Mouse (Mus musculus) MEL-GATA-1-ER (cell line): ENCODE measurements around the gene Sh3rf3.

Experiments used
- DNase-seq: peaks from one replicate; pipeline ENCODE4 v3.0.0-alpha.2; 2012; ENCODE audit warnings: low read depth; ENCODE audit errors: extremely low read depth

Gene Sh3rf3

DNA sequence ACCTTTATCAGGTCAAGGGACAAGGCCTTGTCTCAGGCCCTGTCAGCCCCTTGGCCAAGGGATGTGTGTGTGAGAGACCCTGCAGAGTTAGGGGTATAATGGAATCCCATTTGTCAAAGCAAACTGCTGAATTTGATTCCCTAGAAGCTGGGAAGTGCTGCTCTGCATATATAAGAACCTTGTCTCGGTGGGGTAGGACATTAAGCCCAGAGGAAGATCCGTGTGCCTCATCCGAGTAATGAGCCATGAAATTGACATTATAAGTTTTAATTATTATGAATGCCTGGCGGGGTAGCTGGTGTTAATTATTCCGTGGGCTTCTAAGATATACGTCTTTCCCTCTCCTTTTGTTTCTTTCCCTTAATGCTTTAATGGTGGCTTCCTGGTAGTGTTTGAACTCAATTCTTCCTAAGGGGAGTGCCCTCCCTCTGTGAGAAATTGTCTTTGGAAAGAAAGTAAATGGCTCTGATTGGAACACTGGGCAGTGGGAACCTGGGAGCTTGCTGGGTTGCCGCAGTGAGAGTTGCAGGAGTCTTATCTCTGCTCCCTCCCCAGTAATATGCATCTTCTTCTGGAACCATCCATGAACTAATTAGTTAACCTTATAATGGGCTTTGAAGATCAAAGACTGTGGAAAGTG is 166.3 kb downstream of the Sh3rf3 start:
- DNase-seq = no peak

- no peak for DNase-seq
These were observed 168.6 kb downstream of the Sh3rf3 start for GRCm38 (mm10) chr10:58981674-58982329.

- no peak for DNase-seq
These were observed 169.5 kb downstream of the Sh3rf3 start for GRCm38 (mm10) chr10:58982546-58983154.

GRCm38 (mm10) chr10:58991611-58992010 is 178.5 kb downstream of the Sh3rf3 start:
- DNase-seq = no peak

DNA sequence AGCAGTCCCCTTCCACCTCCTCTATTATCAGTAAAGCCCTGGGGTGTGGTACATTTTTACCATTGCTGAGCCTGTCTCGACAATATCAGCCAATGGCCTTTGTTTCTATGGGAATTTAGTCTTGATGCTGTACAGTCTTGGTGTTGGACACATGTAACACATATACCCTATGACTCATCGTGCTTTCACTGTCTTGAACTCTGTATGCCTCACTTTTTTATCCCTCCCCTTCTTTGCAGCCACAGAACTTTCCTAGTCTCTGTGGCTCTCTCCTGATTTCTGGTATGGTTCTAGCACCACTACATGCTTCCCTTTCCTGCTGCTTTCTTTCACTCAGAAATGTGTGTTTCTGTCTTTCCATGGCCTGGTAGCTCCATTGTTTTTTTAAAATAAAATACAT is 181.6 kb downstream of the Sh3rf3 start:
- DNase-seq = no peak

- no peak for DNase-seq
These were observed 182.0 kb downstream of the Sh3rf3 start for GRCm38 (mm10) chr10:58995132-58995531.

DNA sequence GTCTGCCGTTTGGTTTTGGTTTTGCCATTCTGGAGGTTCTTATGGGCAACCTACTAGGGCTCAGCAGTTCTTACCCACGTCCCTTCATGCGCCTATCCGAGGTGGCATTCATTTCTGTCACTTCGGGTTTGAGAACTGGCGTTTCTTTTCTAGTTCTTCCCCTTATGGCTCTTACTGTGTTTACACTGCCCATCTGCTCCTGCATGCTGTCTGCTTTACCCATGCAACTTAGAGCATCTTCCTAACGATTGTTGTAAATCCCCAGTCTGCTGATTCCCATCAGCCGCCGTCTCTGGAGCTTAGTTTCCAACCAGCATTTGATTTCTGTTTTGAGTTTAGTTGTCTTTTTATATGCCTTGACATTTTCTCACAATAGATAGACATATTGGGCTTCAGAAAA is 189.2 kb downstream of the Sh3rf3 start:
- DNase-seq = no peak

GRCm38 (mm10) chr10:59011415-59011814 is 198.3 kb downstream of the Sh3rf3 start:
- DNase-seq = no peak

DNA sequence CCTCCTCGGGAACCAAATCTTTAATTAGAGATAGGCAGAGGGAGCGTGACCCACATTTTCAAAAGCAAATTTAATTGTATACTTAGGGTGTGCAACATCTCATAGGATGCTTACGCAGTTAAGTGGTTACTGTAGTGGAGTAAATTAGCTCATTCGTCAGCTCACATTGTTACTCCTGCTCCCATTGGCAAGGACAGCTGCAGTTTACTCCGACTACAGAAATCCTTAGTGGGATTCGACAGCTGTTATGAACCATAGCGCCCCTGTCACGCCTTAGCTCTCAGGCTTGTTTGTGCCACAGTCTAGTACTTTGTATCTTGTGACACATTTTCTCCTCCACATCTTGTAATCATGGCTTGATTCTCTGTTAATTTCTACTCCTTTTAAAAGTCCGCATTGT is 200.5 kb downstream of the Sh3rf3 start:
- DNase-seq = no peak

GRCm38 (mm10) chr10:59019302-59019973 is 206.3 kb downstream of the Sh3rf3 start:
- no peak for DNase-seq

DNA sequence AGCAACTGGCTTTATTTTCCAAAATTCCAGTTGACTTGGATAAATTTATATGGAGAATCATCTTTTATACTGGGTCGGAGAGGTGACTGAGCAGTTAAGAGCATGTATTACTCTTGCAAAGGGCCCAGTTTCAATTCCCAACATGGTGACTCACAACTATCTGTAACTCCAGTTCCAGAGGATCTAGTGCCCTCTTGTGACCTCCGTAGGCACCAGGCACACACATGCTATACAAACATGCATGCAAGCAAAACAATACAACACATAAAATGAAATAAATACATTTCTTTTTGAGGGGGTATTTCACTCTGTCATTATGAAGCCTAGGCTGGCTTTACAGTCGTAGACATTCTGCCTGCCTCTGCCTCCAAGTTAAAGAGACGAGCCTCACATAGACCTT is 237.3 kb downstream of the Sh3rf3 start:
- no peak for DNase-seq

- no peak for DNase-seq
These were observed 243.1 kb downstream of the Sh3rf3 start for GRCm38 (mm10) chr10:59056294-59056693.

GRCm38 (mm10) chr10:59066804-59067203 is 253.6 kb downstream of the Sh3rf3 start:
- no peak for DNase-seq

GRCm38 (mm10) chr10:59072827-59073226 is 259.7 kb downstream of the Sh3rf3 start:
- DNase-seq = no peak

- DNase-seq = no peak
These were observed 263.5 kb downstream of the Sh3rf3 start for GRCm38 (mm10) chr10:59076681-59077080.

DNA sequence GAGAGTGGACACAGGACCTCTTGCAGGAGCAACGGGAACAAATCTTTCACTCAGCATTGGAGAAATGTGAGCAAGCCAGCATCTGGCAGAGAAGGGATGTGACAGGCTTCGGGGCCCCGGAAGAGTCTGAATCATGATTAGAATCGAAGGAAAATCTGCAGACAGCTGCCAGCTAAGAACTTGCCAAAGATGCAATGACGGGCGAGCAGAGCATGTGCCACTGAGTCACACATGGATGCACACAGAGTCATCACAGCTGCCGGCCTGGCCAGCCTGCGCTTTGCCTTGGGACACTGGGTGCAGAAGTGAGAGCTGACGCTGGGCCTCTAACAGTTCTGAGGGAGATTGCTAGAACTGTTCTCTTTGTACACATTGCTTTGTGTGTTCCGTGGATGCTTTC is 264.8 kb downstream of the Sh3rf3 start:
- DNase-seq = no peak

- no peak for DNase-seq
These were observed 272.4 kb downstream of the Sh3rf3 start for GRCm38 (mm10) chr10:59085604-59086003.

GRCm38 (mm10) chr10:59086578-59086977 is 273.4 kb downstream of the Sh3rf3 start:
- no peak for DNase-seq

GRCm38 (mm10) chr10:59089861-59090621 is 276.9 kb downstream of the Sh3rf3 start:
- DNase-seq = no peak

DNA sequence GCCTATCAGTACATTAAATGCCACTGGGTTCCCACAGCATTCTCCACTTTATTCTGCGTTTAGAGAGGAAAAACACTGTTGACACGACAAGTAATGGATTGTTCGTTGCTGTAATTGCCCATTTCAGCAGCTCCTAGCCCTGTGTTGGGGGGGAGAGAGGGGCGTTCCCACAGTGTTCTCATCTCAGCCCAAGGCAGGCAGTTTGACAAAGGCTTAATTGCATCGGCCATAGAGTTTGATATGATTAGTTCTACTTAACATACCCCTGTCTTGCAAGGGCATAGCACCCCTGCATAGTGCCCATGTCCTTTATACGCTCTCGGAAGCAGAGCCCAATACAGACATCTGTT is 277.4 kb downstream of the Sh3rf3 start:
- DNase-seq = no peak

DNA sequence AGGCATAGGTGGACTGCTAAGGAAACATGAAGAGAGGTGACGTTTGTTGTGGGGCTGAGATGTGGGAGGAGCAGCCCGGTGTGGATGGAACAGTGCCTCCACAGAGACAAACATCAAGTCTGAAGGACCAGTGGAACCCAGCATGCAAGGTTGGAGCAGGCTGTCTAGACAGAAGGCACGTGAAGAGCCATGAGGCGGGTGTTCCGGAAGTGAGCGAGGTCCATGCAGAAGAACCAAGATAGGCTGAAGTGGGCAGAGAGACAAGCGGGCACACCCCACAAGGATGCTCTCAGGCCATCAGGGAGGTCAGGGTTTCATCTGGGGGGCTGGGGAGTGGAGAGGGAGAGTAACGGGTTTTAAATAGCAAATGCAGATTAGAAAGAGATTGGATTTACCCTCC is 278.4 kb downstream of the Sh3rf3 start:
- DNase-seq = no peak

- DNase-seq = no peak
These were observed 278.8 kb downstream of the Sh3rf3 start for GRCm38 (mm10) chr10:59091988-59092387.
